Mouse (Mus musculus): ENCODE results near the gene Rhag. TPM values are rescaled to one million over a fixed set of nuclear protein-coding genes. Genes with fewer than 3 reads are reported as not detected.

The Rhag gene
- total RNA-seq, 2 experiments from 2014 or later, result 0.26 to 0.32 TPM

DNA sequence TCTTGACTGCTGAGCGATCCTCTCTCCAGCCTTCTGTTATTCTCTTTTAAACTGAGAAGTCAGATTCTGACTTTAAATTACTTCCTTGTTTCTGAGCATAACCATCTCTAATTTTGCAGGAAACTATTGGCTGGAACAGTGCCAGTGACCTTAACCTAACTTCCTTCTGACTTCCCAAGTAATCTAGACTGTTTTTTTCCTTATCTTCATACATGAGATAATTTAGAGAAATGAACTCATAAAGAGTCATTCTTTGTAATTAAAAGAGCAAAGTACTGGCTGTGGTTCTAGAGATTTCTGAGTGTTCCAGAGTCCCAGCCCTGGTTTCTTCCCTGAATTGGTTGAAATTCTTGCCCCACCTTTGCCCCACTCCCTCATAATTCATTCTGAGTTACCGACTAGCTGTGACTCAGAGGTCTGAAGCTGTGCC lies 62.7 kb downstream of the Rhag start:
- intact Hi-C loops (cut with DNase I), result no loop called here
- peak in 1 of 2 experiments; percentile 12 for DNase-seq

DNA sequence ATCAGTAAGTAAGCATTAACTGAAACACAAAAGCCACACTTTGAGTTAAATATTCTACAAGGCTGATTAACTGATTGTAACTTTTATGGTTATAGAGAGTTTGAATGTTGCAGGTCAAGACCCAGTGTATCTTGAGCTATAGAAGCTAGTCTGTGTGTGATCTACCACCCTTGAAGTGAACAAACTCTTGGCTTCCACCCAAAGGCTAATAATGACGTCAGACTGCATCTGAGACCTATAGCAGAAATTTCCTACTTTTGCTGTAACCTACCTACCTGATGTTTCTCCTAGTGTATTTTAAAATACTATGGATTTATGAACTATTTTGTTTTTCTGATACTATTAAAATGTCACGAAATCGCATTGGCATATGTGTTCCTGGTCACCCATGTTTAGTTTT lies 63.8 kb downstream of the Rhag start:
- DNase-seq, result no peak
- intact Hi-C loops (cut with DNase I), result no loop called here

DNA sequence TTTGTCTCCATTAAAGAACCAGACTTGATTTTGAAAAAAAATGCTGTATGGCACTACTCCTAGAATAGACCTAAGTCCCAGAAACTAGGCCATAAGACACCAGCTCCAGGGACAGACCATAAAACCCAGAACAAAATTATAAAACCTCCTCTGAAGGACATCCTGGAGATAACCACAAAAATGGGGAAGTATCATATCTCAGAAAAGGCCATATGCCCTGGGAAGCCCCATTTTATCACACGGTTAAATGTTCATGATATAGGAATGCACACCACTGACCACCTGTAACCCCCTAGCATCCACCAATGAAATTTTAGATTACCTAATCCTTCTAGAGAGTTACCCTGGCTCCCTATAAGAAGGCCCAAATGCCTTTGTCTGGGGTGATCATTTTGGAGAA lies 64.6 kb downstream of the Rhag start:
- no peak for DNase-seq
- intact Hi-C loops (cut with DNase I), result no loop called here

DNA sequence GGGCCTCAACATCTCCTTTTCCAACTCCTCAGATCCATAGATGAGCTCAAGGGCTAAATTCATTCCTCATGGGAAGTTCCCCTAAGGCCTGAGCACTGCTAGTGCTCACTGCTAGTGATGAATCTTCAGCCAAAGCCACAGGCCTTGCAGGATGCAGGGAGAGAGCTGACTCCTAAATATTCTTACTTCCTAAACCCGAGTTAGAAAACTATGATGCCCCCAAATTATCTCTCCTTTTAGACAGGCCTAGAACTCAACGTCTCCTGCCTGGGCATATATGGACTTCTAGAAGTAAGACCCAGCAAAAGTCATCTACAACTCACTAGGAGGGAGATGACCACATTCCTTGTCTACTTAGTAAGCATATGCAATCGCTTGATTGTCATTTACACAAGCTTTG lies 66.8 kb downstream of the Rhag start:
- intact Hi-C loops (cut with DNase I), result no loop called here
- no peak for DNase-seq

DNA sequence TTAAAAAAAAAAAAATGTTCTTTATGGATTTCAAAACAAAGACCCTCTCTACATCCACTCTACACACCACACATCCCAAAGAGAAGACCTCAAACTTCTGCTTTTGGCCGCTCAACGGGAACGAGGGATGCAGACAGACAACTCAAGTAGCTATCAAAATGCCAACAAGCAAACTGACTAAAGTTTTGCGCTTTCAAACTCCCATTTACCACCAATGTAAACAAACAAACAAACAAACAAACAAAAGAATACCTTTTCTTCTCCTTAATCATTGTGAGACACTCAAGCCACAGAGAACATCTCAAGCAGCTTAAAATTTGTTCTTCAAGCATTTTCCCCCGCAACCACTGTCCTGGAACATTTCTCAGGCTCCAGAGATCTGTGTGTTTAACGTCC lies 68.6 kb downstream of the Rhag start:
- intact Hi-C loops (cut with DNase I), result no loop called here

DNA sequence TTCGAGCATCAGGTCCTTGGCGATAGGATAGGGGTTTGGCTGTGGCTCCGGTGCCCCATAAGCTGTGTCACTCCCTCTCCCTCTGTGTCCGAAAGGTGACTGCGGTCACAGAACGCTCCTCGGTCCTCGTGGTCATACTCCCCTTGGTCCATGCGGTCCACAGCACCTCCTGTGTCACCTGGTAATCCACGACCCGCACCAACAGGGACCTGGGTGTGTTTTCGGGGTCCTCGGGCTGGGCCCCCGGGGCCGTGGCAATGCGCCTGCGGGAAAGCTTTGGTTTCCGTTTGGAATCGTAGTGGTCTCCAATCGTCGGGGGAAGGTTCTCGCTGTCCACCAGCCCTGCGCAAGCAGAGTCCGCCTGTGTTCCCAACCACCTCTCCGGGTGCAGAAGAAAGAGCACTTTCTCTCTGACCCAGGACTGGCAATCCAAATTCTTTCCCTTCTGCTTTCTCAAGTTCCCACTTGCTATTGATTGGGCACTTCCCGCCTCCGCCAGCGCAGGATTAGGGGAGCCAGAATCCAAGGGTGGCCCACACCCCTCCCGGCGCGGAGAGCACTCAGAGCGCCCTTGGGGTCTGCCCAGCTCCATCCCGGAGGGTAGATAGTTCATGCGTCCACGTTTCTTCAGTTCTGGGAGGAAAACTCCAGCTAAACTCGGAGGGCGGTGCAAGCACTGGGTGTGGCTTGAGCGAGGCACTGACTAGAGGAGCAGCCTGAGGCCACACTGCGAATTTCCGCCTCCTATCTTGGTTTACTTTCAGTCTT lies 69.2 kb downstream of the Rhag start, which contains the start of gene 9130008F23Rik:
Gene 9130008F23Rik (minus strand): TSS at position 636 of the 768 bp plus-strand sequence.
- DNase-seq, result peak; percentile 49 to 59
- intact Hi-C loops (cut with DNase I), result no loop called here

More for the DNA sequence above, 68.6 kb downstream of the Rhag start:
- DNase-seq, result no peak

DNA sequence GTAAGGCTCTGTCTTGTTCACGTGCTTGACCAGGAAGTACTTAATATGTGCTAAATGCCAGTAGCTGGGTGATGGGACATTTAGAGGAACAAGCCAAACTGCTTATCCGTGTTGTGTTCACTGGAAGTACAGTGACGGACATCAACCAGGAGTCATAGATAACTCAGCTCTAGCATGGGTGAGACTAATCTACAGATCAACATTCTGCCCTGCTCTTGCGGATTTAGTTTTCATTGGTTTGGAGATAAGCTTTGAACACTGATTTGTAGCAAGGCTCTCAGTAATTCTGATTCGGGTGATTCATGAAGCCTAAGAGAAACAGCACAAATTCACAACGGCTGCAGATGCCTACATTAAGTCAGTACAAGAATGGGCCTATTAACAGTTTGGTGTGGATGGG lies 71.2 kb downstream of the Rhag start:
- no peak for DNase-seq
- intact Hi-C loops (cut with DNase I), result no loop called here

DNA sequence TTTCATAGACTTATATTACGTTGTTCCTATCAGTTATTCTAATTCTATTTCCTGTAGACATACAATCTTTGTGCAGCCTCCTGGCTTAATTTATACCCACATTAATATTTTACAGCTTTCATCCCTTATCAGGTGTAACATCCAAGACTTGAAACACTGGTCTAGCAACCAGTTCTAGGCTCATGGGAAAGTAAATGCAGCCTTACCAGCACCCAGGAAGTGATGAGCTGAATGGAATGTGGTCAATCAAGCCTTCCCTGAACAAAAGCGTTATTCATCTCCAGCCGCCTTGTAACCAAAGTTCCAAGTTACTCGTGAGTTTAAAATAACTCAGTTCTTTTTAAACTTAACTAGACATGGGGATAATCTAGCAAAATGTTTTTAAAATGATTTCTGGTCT lies 74.2 kb downstream of the Rhag start:
- no peak for DNase-seq
- intact Hi-C loops (cut with DNase I), result no loop called here

DNA sequence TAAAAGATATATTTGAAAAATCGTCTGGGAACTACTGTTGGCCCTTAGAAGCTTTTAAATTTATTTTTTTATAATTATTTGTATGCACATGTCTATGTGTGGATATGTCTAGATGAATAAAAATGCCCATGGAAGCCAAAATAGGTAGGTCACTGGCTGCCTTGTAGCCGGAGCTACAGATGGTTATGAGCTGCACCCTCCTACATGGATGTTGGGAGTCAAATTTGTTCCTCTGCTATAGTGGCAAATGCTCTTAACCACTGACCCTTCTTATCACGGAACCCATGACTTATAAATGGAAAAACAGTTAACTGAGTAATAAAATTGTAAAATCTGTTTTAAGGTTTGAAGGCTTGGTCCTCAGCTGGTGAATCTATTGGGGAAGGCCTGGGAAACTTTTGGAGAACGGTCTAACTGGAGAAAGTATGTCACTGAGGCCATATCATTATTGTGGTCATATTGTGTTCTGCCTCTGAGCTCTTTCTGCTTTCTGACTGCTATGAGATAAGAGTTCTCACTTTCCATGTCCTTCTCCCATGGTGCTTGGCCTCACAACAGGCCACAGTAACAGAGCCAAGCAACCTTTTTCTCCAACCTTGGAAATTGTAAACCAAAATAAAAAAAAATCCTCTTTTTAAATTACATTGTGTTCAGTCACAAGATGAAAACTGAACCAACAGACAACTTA lies 77.1 kb downstream of the Rhag start:
- no peak for DNase-seq
- intact Hi-C loops (cut with DNase I), result no loop called here

Other genes starting within 250 kb of the Rhag start
- gene Esp6, start 249.6 kb upstream of the Rhag start, total RNA-seq (2021), result not detected
- not detected for gene Esp4, start 212.5 kb upstream of the Rhag start, total RNA-seq (2021)
- not detected for gene Esp3, start 179.1 kb upstream of the Rhag start, total RNA-seq (2021)
- gene Esp1, start 84.0 kb upstream of the Rhag start, total RNA-seq (2021), result not detected
- gene Crisp2, start 4.1 kb upstream of the Rhag start, total RNA-seq (2021), result not detected
- under 1 TPM; 0.57 to 0.59 TPM for gene 9130008F23Rik, start 69.4 kb downstream of the Rhag start, total RNA-seq (2021)
- not detected for gene Glyatl3, start 103.2 kb downstream of the Rhag start, total RNA-seq (2021)
- gene Mut, start 123.6 kb downstream of the Rhag start, total RNA-seq (2021), result 100 to 1,000 TPM; 104 to 118 TPM
- gene Cenpq, start 123.9 kb downstream of the Rhag start, total RNA-seq (2021), result 1 to 10 TPM; 5.8 to 6.0 TPM

Data from heart, postnatal 14 days (tissue).